Mouse (Mus musculus): ENCODE results near the gene Suclg2.

Suclg2 gene

DNA sequence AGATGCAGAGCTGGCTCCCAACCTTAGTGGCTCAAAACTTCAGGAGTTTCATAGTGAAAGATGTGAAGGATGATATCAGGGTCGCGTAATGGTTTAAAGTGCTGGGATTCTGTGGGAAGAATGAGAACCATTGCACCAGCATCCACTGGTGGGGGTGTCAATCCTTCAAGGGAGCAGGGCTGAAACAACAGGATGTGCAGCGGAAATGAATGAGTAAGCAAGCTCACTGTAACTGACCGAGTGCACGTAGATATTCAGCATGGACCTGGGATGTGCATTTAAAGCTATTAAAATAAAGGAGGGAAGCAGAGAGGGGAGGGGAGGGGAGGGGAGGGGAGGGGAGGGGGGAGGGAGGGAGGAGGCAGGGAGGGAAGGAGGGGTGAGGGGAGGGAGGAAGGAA is 18.4 kb downstream of the Suclg2 start:
- DNase-seq (ENCODE audit: low spot score in 2 of 2), result no peak

- DNase-seq (ENCODE audit: low spot score in 2 of 2), result no peak
Measured at GRCm38 (mm10) chr6:95699326-95699725, 19.3 kb downstream of the Suclg2 start.

GRCm38 (mm10) chr6:95698536-95699162 is 20.0 kb downstream of the Suclg2 start:
- DNase-seq (ENCODE audit: low spot score in 2 of 2), result no peak

GRCm38 (mm10) chr6:95694910-95695309 is 23.7 kb downstream of the Suclg2 start:
- DNase-seq (ENCODE audit: low spot score in 2 of 2), result no peak

GRCm38 (mm10) chr6:95685242-95685641 is 33.4 kb downstream of the Suclg2 start:
- DNase-seq (ENCODE audit: low spot score in 2 of 2), result no peak

DNA sequence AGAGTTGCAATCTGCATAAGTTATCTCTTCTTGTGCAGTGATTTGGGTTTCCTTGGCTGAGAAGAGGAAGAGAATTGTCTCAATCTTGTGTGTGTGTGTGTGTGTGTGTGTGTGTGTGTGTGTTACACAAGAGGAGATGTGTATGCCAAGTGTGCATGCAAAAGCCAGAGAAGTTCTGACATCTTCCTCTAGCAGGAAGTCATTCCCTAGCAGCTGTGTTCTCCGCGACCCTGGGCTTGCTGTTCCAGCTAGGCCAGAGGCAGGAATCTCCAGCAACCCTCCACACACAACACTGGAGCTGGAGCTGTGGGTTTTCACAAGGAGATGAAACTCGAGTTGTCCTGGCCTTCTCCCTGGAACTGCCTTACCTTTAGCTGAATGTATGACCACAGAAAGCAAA is 38.9 kb downstream of the Suclg2 start:
- no peak for DNase-seq (ENCODE audit: low spot score in 2 of 2)

GRCm38 (mm10) chr6:95679261-95679660 is 39.3 kb downstream of the Suclg2 start:
- no peak for DNase-seq (ENCODE audit: low spot score in 2 of 2)

GRCm38 (mm10) chr6:95676951-95677350 is 41.6 kb downstream of the Suclg2 start:
- DNase-seq (ENCODE audit: low spot score in 2 of 2), result no peak

- DNase-seq (ENCODE audit: low spot score in 2 of 2), result no peak
Measured at GRCm38 (mm10) chr6:95676439-95676838, 42.2 kb downstream of the Suclg2 start.

DNA sequence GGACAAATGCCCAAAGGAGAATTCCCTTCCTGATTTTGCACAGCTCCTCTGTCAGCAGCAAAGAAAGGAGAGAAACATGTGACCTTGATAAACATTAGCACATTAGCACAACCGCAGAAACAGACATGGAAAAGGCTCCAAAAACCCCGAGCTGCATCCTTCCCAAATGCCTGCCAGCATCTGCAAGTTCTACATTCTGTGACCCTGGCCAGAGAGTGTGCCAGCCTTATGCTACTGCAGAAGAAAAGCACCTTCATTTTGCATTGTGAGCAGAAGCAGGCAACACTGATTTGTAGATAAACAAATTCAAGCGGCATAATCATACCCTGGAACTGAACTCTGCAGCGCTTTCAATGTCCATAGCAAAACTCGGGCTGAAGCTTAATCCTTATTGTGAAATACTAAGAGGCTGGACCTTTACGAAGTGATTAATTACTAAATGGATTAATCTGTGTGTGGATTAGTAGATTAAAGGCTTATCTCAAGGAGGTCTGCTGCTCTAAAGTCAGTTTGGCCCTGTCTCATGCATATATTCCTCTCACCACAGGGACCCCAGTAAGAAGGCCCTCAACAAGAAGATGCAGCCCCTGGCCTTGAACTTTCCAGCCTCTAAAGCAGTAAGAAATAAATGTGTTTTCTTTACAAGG is 43.4 kb downstream of the Suclg2 start:
- no peak for DNase-seq (ENCODE audit: low spot score in 2 of 2)

- no peak for DNase-seq (ENCODE audit: low spot score in 2 of 2)
Measured at GRCm38 (mm10) chr6:95674651-95675050, 43.9 kb downstream of the Suclg2 start.

- peak in 1 of 2 experiments; percentile 51 for DNase-seq (ENCODE audit: low spot score in 2 of 2)
Measured at GRCm38 (mm10) chr6:95669335-95669729, 49.3 kb downstream of the Suclg2 start.

DNA sequence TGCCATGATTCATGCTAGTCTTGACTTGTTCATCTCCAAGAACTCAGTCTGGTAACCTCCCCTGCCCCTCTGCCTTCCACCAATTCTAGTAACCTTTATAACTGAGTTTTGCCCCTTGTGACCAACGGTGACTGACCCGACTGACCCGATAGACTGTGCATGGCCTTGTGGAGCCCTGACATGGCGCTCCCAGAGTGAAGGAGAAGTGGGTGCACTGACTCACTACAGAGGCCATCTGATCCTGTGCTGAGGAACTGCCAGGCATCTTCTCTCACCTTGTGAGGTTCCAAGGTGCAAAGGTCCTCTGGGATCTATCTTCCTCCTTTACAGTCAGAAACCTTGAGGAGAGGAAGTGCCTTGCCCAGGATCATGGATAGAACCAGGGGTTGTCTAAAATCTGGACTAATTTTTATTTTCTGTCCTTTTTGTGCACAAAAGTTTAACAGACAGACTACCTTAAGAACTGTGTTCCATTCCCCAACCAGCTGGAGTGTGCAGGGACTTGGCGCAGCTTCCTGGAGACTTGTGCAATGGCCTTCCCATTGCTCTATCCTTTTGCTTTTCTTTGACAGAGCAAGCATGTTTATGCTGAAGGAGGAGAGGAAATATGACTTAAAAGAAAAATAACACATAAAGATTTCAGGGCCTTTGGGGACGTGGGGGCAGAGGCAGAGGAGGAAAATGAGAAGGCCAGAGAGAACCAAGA is 49.8 kb downstream of the Suclg2 start:
- no peak for DNase-seq (ENCODE audit: low spot score in 2 of 2)

- DNase-seq (ENCODE audit: low spot score in 2 of 2), result no peak
Measured at GRCm38 (mm10) chr6:95657671-95658070, 60.9 kb downstream of the Suclg2 start.

DNA sequence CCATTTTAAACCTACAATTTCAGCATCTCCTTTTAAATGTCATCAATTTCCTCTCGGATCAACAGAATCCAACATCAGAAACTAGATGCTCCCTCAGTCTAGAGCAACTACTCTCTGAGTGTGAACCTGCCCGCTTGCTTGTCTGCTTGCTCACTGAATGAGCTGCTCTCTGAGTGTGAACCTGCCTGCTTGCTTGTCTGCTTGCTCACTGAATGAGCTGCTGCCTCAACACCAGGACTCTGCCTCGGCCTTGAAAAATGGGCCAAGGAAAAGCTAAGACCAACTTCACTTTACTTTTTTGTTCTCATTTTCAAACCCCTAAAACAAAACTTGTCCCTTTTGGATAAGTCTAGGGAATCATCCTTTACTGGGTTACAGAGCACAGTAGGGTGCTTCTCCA is 64.9 kb downstream of the Suclg2 start:
- DNase-seq (ENCODE audit: low spot score in 2 of 2), result no peak

- DNase-seq (ENCODE audit: low spot score in 2 of 2), result no peak
Measured at GRCm38 (mm10) chr6:95652774-95653173, 65.8 kb downstream of the Suclg2 start.

- DNase-seq (ENCODE audit: low spot score in 2 of 2), result no peak
Measured at GRCm38 (mm10) chr6:95651391-95651876, 67.2 kb downstream of the Suclg2 start.

DNA sequence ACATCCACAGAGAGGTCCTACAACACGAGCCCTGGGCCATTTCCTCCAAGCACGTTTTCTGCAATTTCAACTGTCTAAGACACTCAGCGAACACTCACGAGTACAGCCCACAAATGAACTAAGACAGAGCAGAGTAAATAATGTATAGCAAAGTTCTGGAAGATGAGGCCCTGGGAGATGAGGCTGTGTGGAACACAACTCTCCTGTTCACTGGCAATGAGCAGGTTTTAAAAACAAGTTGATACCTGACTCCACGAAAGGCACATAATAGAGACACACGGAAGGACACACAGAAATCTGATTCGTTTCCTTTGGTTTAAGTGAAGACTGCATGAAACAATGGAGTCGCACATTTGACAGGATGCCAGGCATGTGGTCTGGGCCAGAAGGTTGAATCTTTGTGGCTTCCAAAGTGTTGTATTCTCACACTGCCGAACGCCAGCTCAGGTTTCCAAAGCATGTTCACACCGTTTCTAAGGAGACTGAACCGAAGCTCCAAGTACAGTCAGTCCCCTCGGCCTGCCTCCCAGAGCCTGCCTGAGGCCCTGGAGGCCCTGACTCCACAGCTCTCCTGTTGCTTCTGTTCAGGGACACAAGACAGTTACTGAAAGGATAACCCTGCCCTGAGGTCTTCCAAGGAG is 68.4 kb downstream of the Suclg2 start:
- DNase-seq (ENCODE audit: low spot score in 2 of 2), result peak; percentile 28 to 33

GRCm38 (mm10) chr6:95649123-95649663 is 69.4 kb downstream of the Suclg2 start:
- DNase-seq (ENCODE audit: low spot score in 2 of 2), result no peak

GRCm38 (mm10) chr6:95637416-95637815 is 81.2 kb downstream of the Suclg2 start:
- no peak for DNase-seq (ENCODE audit: low spot score in 2 of 2)

- DNase-seq (ENCODE audit: low spot score in 2 of 2), result peak in 1 of 2 experiments; percentile 37
Measured at GRCm38 (mm10) chr6:95635411-95635810, 83.2 kb downstream of the Suclg2 start.

- DNase-seq (ENCODE audit: low spot score in 2 of 2), result no peak
Measured at GRCm38 (mm10) chr6:95629071-95629470, 89.5 kb downstream of the Suclg2 start.
